Mouse (Mus musculus): ENCODE results near the gene Eprs. TPM values are rescaled to one million over a fixed set of nuclear protein-coding genes. Genes with fewer than 3 reads are reported as not detected.

Eprs gene
- polyA plus RNA-seq, 1 experiment: 15.3 TPM

- Histone ChIP-seq H3K27me3 (ENCODE audit: control insufficient read depth, insufficient read depth, low read length) (no peaks in the 10 kb centered on the region), H3K4me3 (ENCODE audit: control insufficient read depth, low read depth, low read length) (no peak overlapping the region), H3K36me3 (ENCODE audit: control insufficient read depth, insufficient read depth, low read length) (no peaks in the 10 kb centered on the region; the same call in 1 of the 2 replicates), H3K4me1 (ENCODE audit: control insufficient read depth, insufficient read depth, low read length) (no peaks in the 10 kb centered on the region), H3K27ac (ENCODE audit: control insufficient read depth, insufficient read depth, low read depth, low read length) (no peak overlapping the region)
- TF ChIP-seq CTCF (IDR thresholded peaks at IDR 0.05; ENCODE audit: control insufficient read depth, insufficient read depth, insufficient replicate concordance, low read depth, low read length) (no peak), POLR2A (IDR thresholded peaks at IDR 0.05; ENCODE audit: control insufficient read depth, low read depth, low read length) (no peak)
Observed at GRCm38 (mm10) chr1:185430488-185430887, 67.6 kb downstream of the Eprs start.

GRCm38 (mm10) chr1:185431245-185431997 is 68.6 kb downstream of the Eprs start:
- TF ChIP-seq POLR2A (IDR thresholded peaks at IDR 0.05; ENCODE audit: control insufficient read depth, low read depth, low read length): no peak
- no peak for TF ChIP-seq CTCF (IDR thresholded peaks at IDR 0.05; ENCODE audit: control insufficient read depth, insufficient read depth, insufficient replicate concordance, low read depth, low read length)

GRCm38 (mm10) chr1:185431998-185432317 is 69.1 kb downstream of the Eprs start:
- Histone ChIP-seq H3K27ac (ENCODE audit: control insufficient read depth, insufficient read depth, low read depth, low read length) (no peak overlapping the region), H3K4me1 (ENCODE audit: control insufficient read depth, insufficient read depth, low read length) (no peaks in the 10 kb centered on the region), H3K36me3 (ENCODE audit: control insufficient read depth, insufficient read depth, low read length) (no peaks in the 10 kb centered on the region; the same call in 1 of the 2 replicates), H3K4me3 (ENCODE audit: control insufficient read depth, low read depth, low read length) (no peak overlapping the region), H3K27me3 (ENCODE audit: control insufficient read depth, insufficient read depth, low read length) (no peaks in the 10 kb centered on the region)
- TF ChIP-seq POLR2A (IDR thresholded peaks at IDR 0.05; ENCODE audit: control insufficient read depth, low read depth, low read length): no peak
- no peak for TF ChIP-seq CTCF (IDR thresholded peaks at IDR 0.05; ENCODE audit: control insufficient read depth, insufficient read depth, insufficient replicate concordance, low read depth, low read length)

More at GRCm38 (mm10) chr1:185431245-185431997, 68.6 kb downstream of the Eprs start:
- Histone ChIP-seq H3K4me1 (ENCODE audit: control insufficient read depth, insufficient read depth, low read length) (no peaks in the 10 kb centered on the region), H3K4me3 (ENCODE audit: control insufficient read depth, low read depth, low read length) (no peak overlapping the region), H3K36me3 (ENCODE audit: control insufficient read depth, insufficient read depth, low read length) (no peaks in the 10 kb centered on the region; the same call in 1 of the 2 replicates), H3K27ac (ENCODE audit: control insufficient read depth, insufficient read depth, low read depth, low read length) (no peak overlapping the region), H3K27me3 (ENCODE audit: control insufficient read depth, insufficient read depth, low read length) (no peaks in the 10 kb centered on the region)

GRCm38 (mm10) chr1:185433112-185433511 is 70.3 kb downstream of the Eprs start:
- Histone ChIP-seq H3K36me3 (ENCODE audit: control insufficient read depth, insufficient read depth, low read length) (no peaks in the 10 kb centered on the region; the same call in 1 of the 2 replicates), H3K4me1 (ENCODE audit: control insufficient read depth, insufficient read depth, low read length) (no peaks in the 10 kb centered on the region), H3K27me3 (ENCODE audit: control insufficient read depth, insufficient read depth, low read length) (no peaks in the 10 kb centered on the region), H3K27ac (ENCODE audit: control insufficient read depth, insufficient read depth, low read depth, low read length) (no peak overlapping the region), H3K4me3 (ENCODE audit: control insufficient read depth, low read depth, low read length) (no peak overlapping the region)
- TF ChIP-seq CTCF (IDR thresholded peaks at IDR 0.05; ENCODE audit: control insufficient read depth, insufficient read depth, insufficient replicate concordance, low read depth, low read length) (no peak), POLR2A (IDR thresholded peaks at IDR 0.05; ENCODE audit: control insufficient read depth, low read depth, low read length) (no peak)

GRCm38 (mm10) chr1:185438841-185439580 is 76.2 kb downstream of the Eprs start:
- Histone ChIP-seq H3K36me3 (ENCODE audit: control insufficient read depth, insufficient read depth, low read length) (no peaks in the 10 kb centered on the region), H3K27ac (ENCODE audit: control insufficient read depth, insufficient read depth, low read depth, low read length) (no peak overlapping the region), H3K27me3 (ENCODE audit: control insufficient read depth, insufficient read depth, low read length) (no peaks in the 10 kb centered on the region), H3K4me3 (ENCODE audit: control insufficient read depth, low read depth, low read length) (no peak overlapping the region), H3K4me1 (ENCODE audit: control insufficient read depth, insufficient read depth, low read length) (peaks cover 4% of the 10 kb centered on the region)
- TF ChIP-seq POLR2A (IDR thresholded peaks at IDR 0.05; ENCODE audit: control insufficient read depth, low read depth, low read length) (no peak), CTCF (IDR thresholded peaks at IDR 0.05; ENCODE audit: control insufficient read depth, insufficient read depth, insufficient replicate concordance, low read depth, low read length) (no peak)

GRCm38 (mm10) chr1:185441703-185442472 is 79.0 kb downstream of the Eprs start:
- no peak for TF ChIP-seq CTCF (IDR thresholded peaks at IDR 0.05; ENCODE audit: control insufficient read depth, insufficient read depth, insufficient replicate concordance, low read depth, low read length)
- no peak for TF ChIP-seq POLR2A (IDR thresholded peaks at IDR 0.05; ENCODE audit: control insufficient read depth, low read depth, low read length)
- no peak overlapping the region for H3K27ac ChIP-seq (ENCODE audit: control insufficient read depth, insufficient read depth, low read depth, low read length)
- no peak overlapping the region for H3K4me3 ChIP-seq (ENCODE audit: control insufficient read depth, low read depth, low read length)
- no peaks in the 10 kb centered on the region for H3K27me3 ChIP-seq (ENCODE audit: control insufficient read depth, insufficient read depth, low read length)
- no peaks in the 10 kb centered on the region for H3K36me3 ChIP-seq (ENCODE audit: control insufficient read depth, insufficient read depth, low read length)
- peaks cover 4% of the 10 kb centered on the region for H3K4me1 ChIP-seq (ENCODE audit: control insufficient read depth, insufficient read depth, low read length)

GRCm38 (mm10) chr1:185448936-185449335 is 86.1 kb downstream of the Eprs start:
- Histone ChIP-seq H3K4me3 (ENCODE audit: control insufficient read depth, low read depth, low read length) (peak overlapping the region; percentile 21), H3K36me3 (ENCODE audit: control insufficient read depth, insufficient read depth, low read length) (no peaks in the 10 kb centered on the region), H3K27ac (ENCODE audit: control insufficient read depth, insufficient read depth, low read depth, low read length) (peak overlapping the region; percentile 49; the same call in 1 of the 2 replicates), H3K27me3 (ENCODE audit: control insufficient read depth, insufficient read depth, low read length) (no peaks in the 10 kb centered on the region), H3K4me1 (ENCODE audit: control insufficient read depth, insufficient read depth, low read length) (peaks cover 11% of the 10 kb centered on the region)
- TF ChIP-seq POLR2A (IDR thresholded peaks at IDR 0.05; ENCODE audit: control insufficient read depth, low read depth, low read length) (no peak), CTCF (IDR thresholded peaks at IDR 0.05; ENCODE audit: control insufficient read depth, insufficient read depth, insufficient replicate concordance, low read depth, low read length) (no peak)

Measured in testis, adult 2 months (tissue).